Mouse (Mus musculus) liver, embryonic 12.5 days (tissue): ENCODE measurements around the gene Mnd1. TPM values are rescaled to one million over a fixed set of nuclear protein-coding genes. Genes with fewer than 3 reads are reported as not detected.

ENCODE experiments used
- ATAC-seq: fragments of 200-750 bp; cut with Nextera tagmentation; 2 replicates; pipeline ENCODE4 v1.8.0; 2017; ENCODE audit warnings: moderate number of reproducible peaks, mild to moderate bottlenecking, moderate library complexity
- H3K27ac ChIP-seq: fragments of 300-500 bp; sonication (generic); 2 replicates; pipeline ENCODE4 v1.5.1; 2016; ENCODE audit warnings: mild to moderate bottlenecking
- H3K27me3 ChIP-seq: fragments of 300-500 bp; sonication (generic); replicated peaks from 2 replicates; pipeline ENCODE4 v1.6.1; 2016; ENCODE audit warnings: mild to moderate bottlenecking, moderate library complexity
- H3K36me3 ChIP-seq: fragments of 300-500 bp; sonication (generic); 2 replicates; pipeline ENCODE4 v1.6.1; 2016; ENCODE audit warnings: mild to moderate bottlenecking, moderate library complexity
- H3K4me1 ChIP-seq: fragments of 300-500 bp; sonication (generic); 2 replicates; pipeline ENCODE4 v1.6.1; 2016
- H3K4me2 ChIP-seq: fragments of 300-500 bp; sonication (generic); 2 replicates; pipeline ENCODE4 v1.6.1; 2016; ENCODE audit warnings: mild to moderate bottlenecking, moderate library complexity
- H3K4me3 ChIP-seq: fragments of 300-500 bp; sonication (generic); 2 replicates; pipeline ENCODE4 v1.5.1; 2016; ENCODE audit warnings: mild to moderate bottlenecking, moderate library complexity
- H3K9ac ChIP-seq: fragments of 300-500 bp; sonication (generic); 2 replicates; pipeline ENCODE4 v1.6.1; 2016; ENCODE audit warnings: mild to moderate bottlenecking, moderate library complexity
- H3K9me3 ChIP-seq: fragments of 300-500 bp; sonication (generic); replicated peaks from 2 replicates; pipeline ENCODE4 v1.6.1; 2016; ENCODE audit warnings: mild to moderate bottlenecking, moderate library complexity
- WGBS: fragments of 180-500 bp; shearing (Covaris S2); methylation state at CpG from one replicate; pipeline ENCODE4 v1.1.7; 2016; ENCODE audit not compliant: insufficient replicate concordance; 5-methylcytosine and 5-hydroxymethylcytosine counted together
- polyA plus RNA-seq: library from polyadenylated mRNA; unstranded; fragments of >200 nt; fragmentation: Nextera tagmentation; extraction: Ambion mirVana; gene quantifications from 2 replicates; pipeline ENCODE4 v1.2.1, GENCODE M21; 2016

The Mnd1 gene
- polyA plus RNA-seq, 1 experiment from 2014 or later: 12.3 TPM

- H3K27me3 ChIP-seq: no peaks in the 10 kb centered on the region
- no peak overlapping the region for H3K9ac ChIP-seq
- no peaks in the 10 kb centered on the region for H3K9me3 ChIP-seq
- H3K27ac ChIP-seq: no peak overlapping the region
- H3K4me3 ChIP-seq: no peak overlapping the region
- WGBS: 47% methylated on average over 13 of the region's 13 CpGs
- no peak for ATAC-seq
- H3K4me1 ChIP-seq: peaks cover 4% of the 10 kb centered on the region; the same call in 1 of the 2 replicates
- no peaks in the 10 kb centered on the region for H3K36me3 ChIP-seq
- no peak overlapping the region for H3K4me2 ChIP-seq
Observed at GRCm38 (mm10) chr3:84061523-84062453, 93.8 kb downstream of the Mnd1 start.

GRCm38 (mm10) chr3:84060946-84061345 lies 94.6 kb downstream of the Mnd1 start:
- Histone ChIP-seq H3K4me1 (peaks cover 4% of the 10 kb centered on the region; the same call in 1 of the 2 replicates), H3K9me3 (no peaks in the 10 kb centered on the region), H3K27me3 (no peaks in the 10 kb centered on the region), H3K27ac (no peak overlapping the region), H3K4me2 (no peak overlapping the region), H3K36me3 (no peaks in the 10 kb centered on the region), H3K4me3 (no peak overlapping the region), H3K9ac (no peak overlapping the region)
- no peak for ATAC-seq
- 61% methylated on average over 5 of the region's 5 CpGs for WGBS

- WGBS: 52% methylated on average over 4 of the region's 4 CpGs
- Histone ChIP-seq H3K27me3 (no peaks in the 10 kb centered on the region), H3K27ac (no peak overlapping the region), H3K9me3 (no peaks in the 10 kb centered on the region), H3K4me3 (no peak overlapping the region), H3K4me2 (no peak overlapping the region), H3K4me1 (peaks cover 4% of the 10 kb centered on the region; the same call in 1 of the 2 replicates), H3K9ac (no peak overlapping the region), H3K36me3 (no peaks in the 10 kb centered on the region)
- no peak for ATAC-seq
Observed at GRCm38 (mm10) chr3:84060128-84060527, 95.5 kb downstream of the Mnd1 start.

- WGBS: 69% methylated on average over 4 of the region's 4 CpGs
- no peaks in the 10 kb centered on the region for H3K9me3 ChIP-seq
- H3K4me2 ChIP-seq: no peak overlapping the region
- H3K27ac ChIP-seq: no peak overlapping the region
- ATAC-seq: no peak
- H3K36me3 ChIP-seq: no peaks in the 10 kb centered on the region
- H3K4me1 ChIP-seq: peaks cover 4% of the 10 kb centered on the region; the same call in 1 of the 2 replicates
- H3K4me3 ChIP-seq: no peak overlapping the region
- no peak overlapping the region for H3K9ac ChIP-seq
- H3K27me3 ChIP-seq: no peaks in the 10 kb centered on the region
Observed at GRCm38 (mm10) chr3:84059676-84060075, 95.9 kb downstream of the Mnd1 start.

GRCm38 (mm10) chr3:84059261-84059660 lies 96.3 kb downstream of the Mnd1 start:
- no peak overlapping the region for H3K9ac ChIP-seq
- ATAC-seq: no peak
- 80% methylated on average over 13 of the region's 13 CpGs for WGBS

GRCm38 (mm10) chr3:84048729-84049175 lies 106.8 kb downstream of the Mnd1 start:
- no peak overlapping the region for H3K4me2 ChIP-seq
- WGBS: 46% methylated on average over 9 of the region's 9 CpGs
- no peak overlapping the region for H3K9ac ChIP-seq
- H3K9me3 ChIP-seq: no peaks in the 10 kb centered on the region
- H3K4me3 ChIP-seq: no peak overlapping the region
- H3K27ac ChIP-seq: no peak overlapping the region
- 0 out of 2 replicates have a peak, but pooled peaks have one; percentile 10 for ATAC-seq
- H3K4me1 ChIP-seq: peaks cover 11% of the 10 kb centered on the region
- no peaks in the 10 kb centered on the region for H3K27me3 ChIP-seq
- no peaks in the 10 kb centered on the region for H3K36me3 ChIP-seq

More at GRCm38 (mm10) chr3:84059261-84059660, 96.3 kb downstream of the Mnd1 start:
- Histone ChIP-seq H3K4me2 (no peak overlapping the region), H3K4me1 (peaks cover 4% of the 10 kb centered on the region; the same call in 1 of the 2 replicates), H3K27me3 (no peaks in the 10 kb centered on the region), H3K27ac (no peak overlapping the region), H3K36me3 (no peaks in the 10 kb centered on the region), H3K9me3 (no peaks in the 10 kb centered on the region), H3K4me3 (no peak overlapping the region)

GRCm38 (mm10) chr3:84046206-84046605 lies 109.4 kb downstream of the Mnd1 start:
- Histone ChIP-seq H3K36me3 (no peaks in the 10 kb centered on the region), H3K4me3 (no peak overlapping the region), H3K9me3 (no peaks in the 10 kb centered on the region), H3K4me1 (peaks cover 26% of the 10 kb centered on the region), H3K4me2 (no peak overlapping the region), H3K27me3 (no peaks in the 10 kb centered on the region), H3K27ac (no peak overlapping the region), H3K9ac (no peak overlapping the region)
- 70% methylated on average over 8 of the region's 8 CpGs for WGBS
- no peak for ATAC-seq

GRCm38 (mm10) chr3:84041739-84042138 lies 113.8 kb downstream of the Mnd1 start:
- peak overlapping the region; percentile 17; the same call in 1 of the 2 replicates for H3K9ac ChIP-seq
- H3K9me3 ChIP-seq: no peaks in the 10 kb centered on the region
- H3K36me3 ChIP-seq: no peaks in the 10 kb centered on the region
- ATAC-seq: peak; percentile 70
- H3K4me1 ChIP-seq: peaks cover 49% of the 10 kb centered on the region
- H3K4me3 ChIP-seq: peak overlapping the region; percentile 88; the same call in 1 of the 2 replicates
- peak overlapping the region; percentile 97 for H3K4me2 ChIP-seq
- H3K27me3 ChIP-seq: no peaks in the 10 kb centered on the region
- peak overlapping the region; percentile 97 for H3K27ac ChIP-seq
- 33% methylated on average over 8 of the region's 8 CpGs for WGBS

GRCm38 (mm10) chr3:84040476-84041082 lies 115.0 kb downstream of the Mnd1 start:
- H3K36me3 ChIP-seq: no peaks in the 10 kb centered on the region
- H3K27me3 ChIP-seq: no peaks in the 10 kb centered on the region
- H3K4me1 ChIP-seq: peaks cover 60% of the 10 kb centered on the region
- 2% methylated on average over 23 of the region's 23 CpGs for WGBS
- peak overlapping the region; percentile 97 for H3K4me2 ChIP-seq
- H3K9me3 ChIP-seq: no peaks in the 10 kb centered on the region
- ATAC-seq: peak; percentile 42
- peak overlapping the region; percentile 97 for H3K27ac ChIP-seq
- H3K4me3 ChIP-seq: peak overlapping the region; percentile 88
- peak overlapping the region; percentile 85 for H3K9ac ChIP-seq

GRCm38 (mm10) chr3:84039646-84040475 lies 115.7 kb downstream of the Mnd1 start, which contains the start of gene Tmem131l:
Tmem131l (minus strand) TSS chr3:84040175.
- peak within 1 kb of the TSS; percentile 97 for H3K9ac ChIP-seq
- H3K36me3 ChIP-seq: peaks cover 6% of the 10 kb centered on the region; the same call in 1 of the 2 replicates
- under 1% methylated on average over 87 of the region's 100 CpGs for WGBS
- H3K4me2 ChIP-seq: peak within 1 kb of the TSS; percentile 97
- H3K4me3 ChIP-seq: peak within 1 kb of the TSS; percentile 88
- peak; percentile 83 for ATAC-seq
- no peaks in the 10 kb centered on the region for H3K27me3 ChIP-seq
- H3K27ac ChIP-seq: peak within 1 kb of the TSS; percentile 97
- peaks cover 67% of the 10 kb centered on the region for H3K4me1 ChIP-seq
- H3K9me3 ChIP-seq: no peaks in the 10 kb centered on the region

- Histone ChIP-seq H3K4me2 (peak overlapping the region; percentile 97), H3K36me3 (peaks cover 6% of the 10 kb centered on the region; the same call in 1 of the 2 replicates), H3K9me3 (no peaks in the 10 kb centered on the region), H3K9ac (peak overlapping the region; percentile 97), H3K27me3 (no peaks in the 10 kb centered on the region), H3K27ac (peak overlapping the region; percentile 97), H3K4me3 (peak overlapping the region; percentile 88), H3K4me1 (peaks cover 75% of the 10 kb centered on the region)
- under 1% methylated on average over 42 of the region's 42 CpGs for WGBS
- ATAC-seq: peak; percentile 5
Observed at GRCm38 (mm10) chr3:84038981-84039645, 116.5 kb downstream of the Mnd1 start.
